Mouse (Mus musculus) heart, postnatal 0 days (tissue): ENCODE results near the gene Susd6. TPM values are rescaled to one million over a fixed set of nuclear protein-coding genes. Genes with fewer than 3 reads are reported as not detected.

Experiments
- ATAC-seq: fragments of 200-750 bp; cut with Nextera tagmentation; 2 replicates; pipeline ENCODE4 v1.8.0; 2017; ENCODE audit warnings: low read depth, moderate number of reproducible peaks, moderate library complexity; ENCODE audit not compliant: insufficient read depth
- DNase-seq: peaks from one replicate; pipeline ENCODE4 v3.0.0-alpha.2; 2016; ENCODE audit warnings: low spot score
- H3K27ac ChIP-seq: fragments of 300-500 bp; sonication (generic); 2 replicates; pipeline ENCODE4 v1.5.1; 2014; ENCODE audit warnings: low read depth, mild to moderate bottlenecking
- H3K27me3 ChIP-seq: fragments of 300-500 bp; sonication (generic); 2 replicates; pipeline ENCODE4 v1.6.1; 2014; ENCODE audit warnings: low read length, mixed read lengths; ENCODE audit not compliant: control insufficient read depth, insufficient read depth
- H3K36me3 ChIP-seq: fragments of 300-500 bp; sonication (generic); replicated peaks from 2 replicates; pipeline ENCODE4 v1.6.1; 2014; ENCODE audit warnings: low read length, mixed read lengths; ENCODE audit not compliant: control insufficient read depth, insufficient read depth
- H3K4me1 ChIP-seq: fragments of 300-500 bp; sonication (generic); 2 replicates; pipeline ENCODE4 v1.6.1; 2014; ENCODE audit warnings: antibody characterized with exemption; ENCODE audit not compliant: control insufficient read depth, insufficient read depth
- H3K4me2 ChIP-seq: fragments of 300-500 bp; sonication (generic); 2 replicates; pipeline ENCODE4 v1.6.1; 2014; ENCODE audit warnings: low read depth, mild to moderate bottlenecking, low read length, moderate library complexity
- H3K4me3 ChIP-seq: fragments of 300-500 bp; sonication (generic); 2 replicates; pipeline ENCODE4 v1.5.1; 2014; ENCODE audit warnings: low read depth, low read length
- H3K9ac ChIP-seq: fragments of 300-500 bp; sonication (generic); replicated peaks from 2 replicates; pipeline ENCODE4 v1.6.1; 2014; ENCODE audit warnings: low read depth, low read length, mixed read lengths
- H3K9me3 ChIP-seq: fragments of 300-500 bp; sonication (generic); replicated peaks from 2 replicates; pipeline ENCODE4 v1.6.1; 2016; ENCODE audit warnings: low read length; ENCODE audit not compliant: control insufficient read depth
- CTCF ChIP-seq: IDR thresholded peaks from 2 replicates; pipeline ENCODE4 v1.5.1; 2016; ENCODE audit warnings: antibody characterized with exemption, control low read depth, low read depth
- EP300 ChIP-seq: IDR thresholded peaks from 2 replicates; pipeline ENCODE4 v1.6.1; 2016; ENCODE audit warnings: antibody characterized with exemption, low read depth
- WGBS: fragments of 180-500 bp; shearing (Covaris S2); extraction: QIAGEN DNeasy Blood & Tissue Kit; methylation state at CpG from one replicate; pipeline ENCODE4 v1.1.7; 2014; 5-methylcytosine and 5-hydroxymethylcytosine counted together
- polyA plus RNA-seq: library from polyadenylated mRNA; unstranded; fragments of >200 nt; fragmentation: Nextera tagmentation; extraction: Ambion mirVana; gene quantifications from 2 replicates; pipeline ENCODE4 v1.2.1, GENCODE M21; 2015
- total RNA-seq: library from RNA; depleted of rRNA; stranded (reverse); fragments of >200 nt; gene quantifications from 2 replicates; pipeline ENCODE4 v1.2.3, GENCODE M21; 2014; ENCODE audit warnings: low replicate concordance

Susd6 gene
- total and polyA plus RNA-seq, 2 experiments from 2014 or later = 15.4 to 50.6 TPM

- no peaks in the 10 kb centered on the region for H3K27me3 ChIP-seq
- H3K27ac ChIP-seq = no peak overlapping the region
- no peaks in the 10 kb centered on the region for H3K36me3 ChIP-seq
- H3K9me3 ChIP-seq = no peaks in the 10 kb centered on the region
- WGBS = 100% methylated on average over 1 of the region's 1 CpGs
- H3K4me3 ChIP-seq = no peak overlapping the region
- no peak for DNase-seq
- no peak overlapping the region for H3K4me2 ChIP-seq
- no peak for TF ChIP-seq EP300
- TF ChIP-seq CTCF = no peak
- peaks cover 57% of the 10 kb centered on the region for H3K4me1 ChIP-seq
- no peak for ATAC-seq
- no peak overlapping the region for H3K9ac ChIP-seq
Observed at GRCm38 (mm10) chr12:80842609-80843008, 52.3 kb downstream of the Susd6 start.

- ATAC-seq = no peak
- WGBS = 52% methylated on average over 2 of the region's 2 CpGs
- Histone ChIP-seq H3K4me1 (peaks cover 51% of the 10 kb centered on the region), H3K27me3 (no peaks in the 10 kb centered on the region), H3K27ac (peak overlapping the region; percentile 66), H3K4me2 (no peak overlapping the region), H3K4me3 (no peak overlapping the region), H3K9me3 (no peaks in the 10 kb centered on the region), H3K9ac (no peak overlapping the region), H3K36me3 (no peaks in the 10 kb centered on the region)
- no peak for DNase-seq
- TF ChIP-seq EP300 (no peak), CTCF (no peak)
Observed at GRCm38 (mm10) chr12:80843236-80843635, 52.9 kb downstream of the Susd6 start.

- ATAC-seq (peak; percentile 58), DNase-seq (peak; percentile 38)
- no peak overlapping the region for H3K9ac ChIP-seq
- no peak overlapping the region for H3K4me3 ChIP-seq
- peak overlapping the region; percentile 66 for H3K27ac ChIP-seq
- no peaks in the 10 kb centered on the region for H3K9me3 ChIP-seq
- H3K4me1 ChIP-seq = peaks cover 47% of the 10 kb centered on the region
- no peaks in the 10 kb centered on the region for H3K27me3 ChIP-seq
- TF ChIP-seq EP300 (no peak), CTCF (no peak)
- WGBS = 43% methylated on average over 4 of the region's 4 CpGs
- H3K36me3 ChIP-seq = no peaks in the 10 kb centered on the region
- H3K4me2 ChIP-seq = no peak overlapping the region
Observed at GRCm38 (mm10) chr12:80843651-80844444, 53.5 kb downstream of the Susd6 start.

- ATAC-seq = no peak
Observed at GRCm38 (mm10) chr12:80845901-80846300, 55.6 kb downstream of the Susd6 start.

GRCm38 (mm10) chr12:80846861-80847268 is 56.6 kb downstream of the Susd6 start:
- H3K4me1 ChIP-seq = peaks cover 42% of the 10 kb centered on the region
- peaks cover 5% of the 10 kb centered on the region; the same call in 1 of the 2 replicates for H3K36me3 ChIP-seq
- WGBS = 26% methylated on average over 1 of the region's 1 CpGs
- H3K4me2 ChIP-seq = no peak overlapping the region
- no peaks in the 10 kb centered on the region for H3K27me3 ChIP-seq
- no peaks in the 10 kb centered on the region for H3K9me3 ChIP-seq
- no peak for ATAC-seq
- no peak overlapping the region for H3K9ac ChIP-seq
- TF ChIP-seq CTCF = no peak
- no peak for TF ChIP-seq EP300
- H3K4me3 ChIP-seq = no peak overlapping the region
- H3K27ac ChIP-seq = peak overlapping the region; percentile 25; the same call in 1 of the 2 replicates
- DNase-seq = no peak

More at GRCm38 (mm10) chr12:80845901-80846300, 55.6 kb downstream of the Susd6 start:
- Histone ChIP-seq H3K9me3 (no peaks in the 10 kb centered on the region), H3K4me1 (peaks cover 47% of the 10 kb centered on the region), H3K36me3 (no peaks in the 10 kb centered on the region), H3K27me3 (no peaks in the 10 kb centered on the region), H3K4me3 (no peak overlapping the region), H3K9ac (no peak overlapping the region), H3K27ac (0 out of 2 replicates have a peak overlapping the region, but pooled peaks have one; percentile 25), H3K4me2 (no peak overlapping the region)
- TF ChIP-seq CTCF = no peak
- no peak for TF ChIP-seq EP300
- DNase-seq = no peak
- WGBS = 46% methylated on average over 1 of the region's 1 CpGs
